Mouse (Mus musculus) heart, embryonic 12.5 days (tissue): ENCODE results near the gene Slc13a4. TPM values are rescaled to one million over a fixed set of nuclear protein-coding genes. Genes with fewer than 3 reads are reported as not detected.

Experiments
- ATAC-seq: fragments of 200-750 bp; cut with Nextera tagmentation; 2 replicates; pipeline ENCODE4 v1.8.0; 2017; ENCODE audit warnings: moderate TSS enrichment, moderate library complexity; ENCODE audit not compliant: insufficient number of reproducible peaks, low FRiP score
- H3K27ac ChIP-seq: fragments of 300-500 bp; sonication (generic); 2 replicates; pipeline ENCODE4 v1.5.1; 2016; ENCODE audit warnings: mild to moderate bottlenecking, moderate library complexity; ENCODE audit not compliant: poor library complexity, severe bottlenecking
- H3K27me3 ChIP-seq: fragments of 300-500 bp; sonication (generic); replicated peaks from 2 replicates; pipeline ENCODE4 v1.6.1; 2016; ENCODE audit warnings: mild to moderate bottlenecking, moderate library complexity
- H3K36me3 ChIP-seq: fragments of 300-500 bp; sonication (generic); 2 replicates; pipeline ENCODE4 v1.6.1; 2016; ENCODE audit warnings: mild to moderate bottlenecking, moderate library complexity
- H3K4me1 ChIP-seq: fragments of 300-500 bp; sonication (generic); replicated peaks from 2 replicates; pipeline ENCODE4 v1.6.1; 2016; ENCODE audit warnings: mild to moderate bottlenecking
- H3K4me2 ChIP-seq: fragments of 300-500 bp; sonication (generic); 2 replicates; pipeline ENCODE4 v1.6.1; 2016; ENCODE audit warnings: mild to moderate bottlenecking, moderate library complexity
- H3K4me3 ChIP-seq: fragments of 300-500 bp; sonication (generic); 2 replicates; pipeline ENCODE4 v1.5.1; 2016; ENCODE audit warnings: mild to moderate bottlenecking
- H3K9ac ChIP-seq: fragments of 300-500 bp; sonication (generic); 2 replicates; pipeline ENCODE4 v1.6.1; 2016; ENCODE audit warnings: mild to moderate bottlenecking, moderate library complexity
- H3K9me3 ChIP-seq: fragments of 300-500 bp; sonication (generic); replicated peaks from 2 replicates; pipeline ENCODE4 v1.6.1; 2016; ENCODE audit warnings: mild to moderate bottlenecking, moderate library complexity
- WGBS: fragments of 180-500 bp; shearing (Covaris S2); methylation state at CpG from one replicate; pipeline ENCODE4 v1.1.7; 2016; 5-methylcytosine and 5-hydroxymethylcytosine counted together
- polyA plus RNA-seq: library from polyadenylated mRNA; unstranded; fragments of >200 nt; fragmentation: Nextera tagmentation; extraction: Ambion mirVana; gene quantifications from 2 replicates; pipeline ENCODE4 v1.2.1, GENCODE M21; 2016

Slc13a4 gene
- polyA plus RNA-seq, 1 experiment from 2014 or later = 2.1 TPM

- Histone ChIP-seq H3K9ac (no peak overlapping the region), H3K4me2 (no peak overlapping the region), H3K4me3 (no peak overlapping the region), H3K27ac (no peak overlapping the region), H3K4me1 (peaks cover 20% of the 10 kb centered on the region), H3K36me3 (no peaks in the 10 kb centered on the region), H3K9me3 (no peaks in the 10 kb centered on the region), H3K27me3 (no peaks in the 10 kb centered on the region)
- WGBS = 67% methylated on average over 11 of the region's 11 CpGs
- no peak for ATAC-seq
These were observed 34.4 kb downstream of the Slc13a4 start for GRCm38 (mm10) chr6:35273391-35274082.

DNA sequence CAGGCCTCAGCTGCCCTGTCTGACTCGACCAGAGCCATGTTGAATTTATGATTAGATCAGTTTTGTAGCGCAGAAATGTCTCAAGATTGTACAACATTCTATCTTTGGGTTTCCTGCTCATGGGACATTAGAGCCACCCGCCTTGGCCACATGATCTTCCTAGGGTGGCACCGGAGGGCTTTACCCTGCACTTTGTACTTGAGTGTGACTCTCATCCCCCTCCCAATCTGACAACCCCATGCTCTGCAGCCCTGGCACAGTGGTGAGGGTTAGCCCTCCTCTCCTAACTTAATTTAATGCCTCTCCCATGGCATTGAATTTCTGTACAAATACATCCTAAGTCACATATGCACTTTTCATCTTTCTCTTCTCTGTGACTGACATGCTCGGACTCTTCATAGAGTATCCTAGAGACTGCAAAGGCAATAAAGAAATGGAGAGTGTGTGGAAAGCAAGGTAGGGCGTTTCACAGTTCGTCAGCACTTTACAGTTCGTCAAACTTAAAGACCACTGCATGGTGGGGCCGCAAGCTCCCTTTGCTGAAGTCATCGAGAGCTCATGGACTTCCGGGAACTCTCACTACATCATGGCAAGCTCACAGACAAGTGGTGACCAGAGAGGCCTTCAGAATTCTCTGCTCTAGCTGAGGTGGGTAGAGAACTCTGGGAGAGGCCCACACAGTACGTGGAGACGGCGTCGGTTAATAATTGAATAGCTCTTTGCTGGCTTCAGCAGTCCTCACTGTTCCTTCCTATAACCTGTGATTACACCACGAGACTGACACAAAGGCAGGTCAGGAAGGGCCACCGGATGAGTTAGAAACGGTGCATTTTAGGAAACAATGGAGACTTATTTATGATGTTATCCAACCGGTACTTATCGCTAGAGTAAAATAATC, 35.8 kb downstream of the Slc13a4 start:
- Histone ChIP-seq H3K4me1 (peaks cover 11% of the 10 kb centered on the region; the same call in 1 of the 2 replicates), H3K36me3 (no peaks in the 10 kb centered on the region), H3K4me3 (no peak overlapping the region), H3K9ac (no peak overlapping the region), H3K27ac (no peak overlapping the region), H3K9me3 (no peaks in the 10 kb centered on the region), H3K27me3 (no peaks in the 10 kb centered on the region), H3K4me2 (no peak overlapping the region)
- 86% methylated on average over 20 of the region's 20 CpGs for WGBS
- no peak for ATAC-seq

DNA sequence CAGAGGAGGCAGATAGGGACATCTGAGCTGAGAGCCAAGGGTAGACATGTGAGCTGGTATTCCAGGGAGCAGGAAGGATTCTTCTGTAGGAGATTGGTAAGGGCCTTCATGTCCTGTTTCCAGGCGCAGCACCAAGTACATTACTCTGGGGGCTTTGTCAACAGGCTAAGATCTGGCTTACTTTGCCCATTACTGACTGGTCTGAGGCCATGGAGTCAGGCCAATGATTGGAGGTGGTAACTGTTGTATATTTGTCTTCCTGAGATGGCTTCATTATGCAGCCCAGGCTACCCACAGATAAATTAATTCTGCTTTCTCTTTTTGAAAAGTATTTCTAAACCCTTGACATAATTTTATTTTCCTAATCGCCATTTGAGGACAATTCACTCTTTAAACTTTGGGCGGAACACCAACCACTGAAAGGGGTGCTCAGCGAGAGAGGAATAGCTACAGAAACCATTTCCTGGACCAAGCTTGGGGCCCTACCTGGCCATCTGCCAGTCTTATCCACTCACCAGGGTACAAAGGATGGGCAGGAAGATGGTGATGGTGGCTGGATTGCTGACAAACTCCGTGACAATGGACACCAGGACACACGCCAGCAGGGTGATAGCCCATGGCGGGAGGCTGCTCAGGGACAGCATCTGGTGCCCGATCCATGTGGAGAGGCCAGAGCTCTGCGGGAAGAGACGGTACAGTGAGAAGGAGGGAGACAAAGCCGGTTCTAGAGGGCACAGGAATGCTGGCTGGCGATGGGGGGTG, 36.7 kb downstream of the Slc13a4 start:
- H3K4me2 ChIP-seq = no peak overlapping the region
- no peaks in the 10 kb centered on the region for H3K27me3 ChIP-seq
- H3K27ac ChIP-seq = no peak overlapping the region
- 88% methylated on average over 12 of the region's 12 CpGs for WGBS
- H3K4me3 ChIP-seq = no peak overlapping the region
- no peak overlapping the region for H3K9ac ChIP-seq
- peaks cover 11% of the 10 kb centered on the region; the same call in 1 of the 2 replicates for H3K4me1 ChIP-seq
- no peaks in the 10 kb centered on the region for H3K36me3 ChIP-seq
- H3K9me3 ChIP-seq = no peaks in the 10 kb centered on the region
- ATAC-seq = 0 out of 2 replicates have a peak, but pooled peaks have one; percentile 19

GRCm38 (mm10) chr6:35269643-35270042, 38.3 kb downstream of the Slc13a4 start:
- Histone ChIP-seq H3K36me3 (no peaks in the 10 kb centered on the region), H3K9me3 (no peaks in the 10 kb centered on the region), H3K4me3 (no peak overlapping the region), H3K9ac (no peak overlapping the region), H3K27me3 (no peaks in the 10 kb centered on the region), H3K4me1 (peaks cover 19% of the 10 kb centered on the region; the same call in 1 of the 2 replicates), H3K4me2 (peak overlapping the region; percentile 13; the same call in 1 of the 2 replicates), H3K27ac (no peak overlapping the region)
- WGBS = 67% methylated on average over 13 of the region's 13 CpGs
- ATAC-seq = no peak

GRCm38 (mm10) chr6:35268711-35269110, 39.2 kb downstream of the Slc13a4 start:
- no peaks in the 10 kb centered on the region for H3K9me3 ChIP-seq
- ATAC-seq = no peak
- no peak overlapping the region for H3K4me2 ChIP-seq
- H3K27me3 ChIP-seq = no peaks in the 10 kb centered on the region
- H3K4me3 ChIP-seq = no peak overlapping the region
- 94% methylated on average over 13 of the region's 13 CpGs for WGBS
- H3K36me3 ChIP-seq = peaks cover 2% of the 10 kb centered on the region
- H3K27ac ChIP-seq = no peak overlapping the region
- H3K9ac ChIP-seq = no peak overlapping the region
- H3K4me1 ChIP-seq = peaks cover 19% of the 10 kb centered on the region; the same call in 1 of the 2 replicates

DNA sequence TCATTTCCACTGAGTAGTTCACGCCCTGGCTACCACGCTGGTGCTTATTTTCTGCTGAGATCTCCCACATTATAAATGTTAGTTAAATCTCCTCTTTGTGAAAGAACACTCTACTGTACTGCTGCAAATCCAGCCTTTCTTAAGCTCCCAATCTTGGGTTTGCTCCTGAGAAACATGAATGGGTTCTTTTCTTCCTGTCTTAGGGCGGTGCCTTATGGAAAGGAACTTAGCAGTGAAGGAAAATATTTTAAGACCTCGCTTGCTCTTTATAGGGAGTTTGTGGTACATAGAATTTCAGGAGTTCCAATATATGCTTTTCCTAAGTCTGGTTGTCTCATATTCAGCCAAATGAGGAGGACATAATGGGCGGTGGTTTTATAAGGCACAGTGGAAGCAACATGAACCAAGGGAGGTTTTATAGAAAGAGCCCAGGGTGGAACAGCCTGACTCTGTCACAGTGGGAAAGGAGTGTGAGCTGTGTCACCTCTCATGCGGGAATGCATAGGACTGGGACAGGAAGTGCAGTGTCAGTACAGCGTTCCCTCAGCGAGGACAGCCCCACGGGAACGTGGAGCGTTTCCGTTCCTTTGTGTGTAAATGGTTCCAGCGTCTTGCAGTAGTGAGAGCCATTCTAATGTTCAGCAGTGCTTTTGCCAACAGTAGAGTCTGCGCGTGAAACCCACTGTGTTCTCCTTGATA, 42.2 kb downstream of the Slc13a4 start:
- Histone ChIP-seq H3K4me2 (no peak overlapping the region), H3K27ac (no peak overlapping the region), H3K9me3 (no peaks in the 10 kb centered on the region), H3K27me3 (no peaks in the 10 kb centered on the region), H3K4me1 (peaks cover 26% of the 10 kb centered on the region), H3K9ac (no peak overlapping the region), H3K4me3 (no peak overlapping the region), H3K36me3 (peaks cover 29% of the 10 kb centered on the region)
- no peak for ATAC-seq
- WGBS = 70% methylated on average over 15 of the region's 15 CpGs

DNA sequence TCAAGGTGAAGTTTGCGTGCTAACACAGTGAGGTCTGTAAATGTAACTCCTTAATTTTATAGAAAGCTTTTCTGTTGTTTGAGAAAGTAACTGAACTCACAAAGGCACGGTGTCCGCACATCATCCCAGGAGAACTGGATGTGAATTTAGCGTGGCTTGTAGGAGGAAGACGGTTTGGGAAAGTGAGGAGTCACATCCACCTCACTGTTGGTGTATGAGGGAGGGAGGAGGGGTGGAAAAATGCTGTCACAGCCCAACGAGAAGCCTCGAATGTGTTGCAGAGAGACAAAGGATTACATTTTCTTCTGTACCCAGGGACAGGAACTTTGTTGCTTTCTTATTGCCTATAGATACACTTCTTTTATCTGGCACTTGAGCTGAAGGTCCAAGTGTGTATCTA, 47.4 kb downstream of the Slc13a4 start:
- Histone ChIP-seq H3K4me3 (no peak overlapping the region), H3K9ac (no peak overlapping the region), H3K4me1 (peaks cover 59% of the 10 kb centered on the region), H3K36me3 (peaks cover 29% of the 10 kb centered on the region), H3K4me2 (no peak overlapping the region), H3K27me3 (no peaks in the 10 kb centered on the region), H3K9me3 (no peaks in the 10 kb centered on the region), H3K27ac (0 out of 2 replicates have a peak overlapping the region, but pooled peaks have one; percentile 57)
- ATAC-seq = no peak
- 62% methylated on average over 7 of the region's 7 CpGs for WGBS

DNA sequence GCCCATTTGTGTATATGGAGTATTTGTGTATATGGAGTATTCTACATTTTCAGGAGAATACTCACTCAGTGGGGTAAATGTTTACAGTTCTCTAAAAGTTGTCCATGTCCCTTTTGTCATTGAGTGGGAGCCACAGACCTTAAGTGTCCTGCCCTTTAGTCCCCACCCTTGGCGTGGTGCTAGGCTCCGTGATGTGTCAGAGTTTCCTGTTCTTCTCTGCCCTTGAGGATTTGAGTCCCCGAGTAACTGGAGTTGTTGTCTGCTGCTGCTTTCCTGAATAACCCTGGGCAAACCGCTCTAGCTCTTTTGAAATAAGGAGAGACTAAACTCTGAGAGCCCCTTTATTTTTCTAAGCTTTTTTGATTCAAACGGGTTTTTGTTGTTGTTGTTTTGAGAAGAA, 48.4 kb downstream of the Slc13a4 start:
- no peaks in the 10 kb centered on the region for H3K27me3 ChIP-seq
- WGBS = 53% methylated on average over 5 of the region's 5 CpGs
- H3K9ac ChIP-seq = no peak overlapping the region
- no peak for ATAC-seq
- H3K4me1 ChIP-seq = peaks cover 66% of the 10 kb centered on the region
- H3K9me3 ChIP-seq = no peaks in the 10 kb centered on the region
- peak overlapping the region; percentile 11; the same call in 1 of the 2 replicates for H3K27ac ChIP-seq
- H3K4me2 ChIP-seq = no peak overlapping the region
- H3K36me3 ChIP-seq = peaks cover 29% of the 10 kb centered on the region
- no peak overlapping the region for H3K4me3 ChIP-seq

DNA sequence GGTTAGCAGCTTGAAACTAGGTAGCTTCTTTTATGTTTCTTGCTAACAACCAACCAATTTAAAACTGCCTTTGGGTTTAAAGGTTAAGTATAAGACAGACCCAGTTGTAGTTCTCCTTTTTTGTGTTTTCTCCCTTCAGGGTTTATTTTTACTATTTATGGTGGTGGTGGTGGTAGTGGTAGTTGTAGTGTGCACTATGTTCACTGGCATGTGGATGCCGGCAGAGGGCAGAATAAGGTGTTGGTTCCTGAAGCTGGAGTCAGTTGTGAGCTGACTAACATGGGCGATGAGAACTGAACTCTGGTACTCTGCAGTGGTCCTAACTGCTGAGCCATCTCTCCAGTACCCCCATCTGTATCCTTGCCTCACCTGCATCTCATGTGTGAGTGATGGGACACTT, 49.0 kb downstream of the Slc13a4 start:
- Histone ChIP-seq H3K4me1 (peaks cover 72% of the 10 kb centered on the region), H3K4me2 (no peak overlapping the region), H3K27ac (no peak overlapping the region), H3K36me3 (peaks cover 29% of the 10 kb centered on the region), H3K9me3 (no peaks in the 10 kb centered on the region), H3K9ac (no peak overlapping the region), H3K4me3 (no peak overlapping the region), H3K27me3 (no peaks in the 10 kb centered on the region)
- WGBS = 89% methylated on average over 2 of the region's 2 CpGs
- ATAC-seq = no peak

- Histone ChIP-seq H3K36me3 (peaks cover 17% of the 10 kb centered on the region), H3K4me2 (peak overlapping the region; percentile 44), H3K27me3 (no peaks in the 10 kb centered on the region), H3K4me3 (no peak overlapping the region), H3K9me3 (no peaks in the 10 kb centered on the region), H3K27ac (peak overlapping the region; percentile 77), H3K9ac (no peak overlapping the region), H3K4me1 (peaks cover 76% of the 10 kb centered on the region)
- WGBS = 85% methylated on average over 13 of the region's 13 CpGs
- ATAC-seq = no peak
These were observed 50.2 kb downstream of the Slc13a4 start for GRCm38 (mm10) chr6:35257626-35258190.
